Mouse (Mus musculus): ENCODE measurements around the gene Psma6.

DNA sequence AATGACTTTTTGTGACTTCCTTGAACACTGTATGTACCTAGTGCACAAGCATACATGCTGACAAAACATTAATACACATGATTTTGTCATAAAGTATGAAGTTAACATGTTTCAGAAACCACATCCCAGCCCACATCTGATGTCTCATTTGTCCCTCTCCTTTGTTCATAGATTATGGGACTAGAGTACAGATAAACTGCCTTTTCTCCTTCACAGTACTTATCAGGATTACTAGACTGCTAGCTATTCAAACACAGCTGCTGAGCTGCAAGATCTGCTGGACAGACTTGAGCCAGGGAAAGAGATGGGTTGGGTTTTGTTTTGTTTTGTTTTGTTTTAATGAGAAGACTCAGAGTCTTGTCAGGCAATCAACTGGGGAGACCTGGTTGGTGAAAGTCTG is 8.1 kb downstream of the Psma6 start:
- TF ChIP-seq POLR2A (IDR thresholded peaks at IDR 0.05; ENCODE audit: borderline replicate concordance, low read depth, low read length) = no peak
- no peak for TF ChIP-seq CTCF (IDR thresholded peaks at IDR 0.05; ENCODE audit: low read depth, low read length)
